Mouse (Mus musculus): ENCODE measurements around the gene Anpep. TPM values are rescaled to one million over a fixed set of nuclear protein-coding genes. Genes with fewer than 3 reads are reported as not detected.

Gene Anpep
- polyA plus RNA-seq, 1 experiment from 2014 or later, result 7.4 TPM

GRCm38 (mm10) chr7:79847456-79848451 lies 13.1 kb downstream of the Anpep start:
- H3K9ac ChIP-seq (ENCODE audit: low read length), result peak overlapping the region; percentile 66
- H3K4me1 ChIP-seq (replicated peaks; ENCODE audit: control insufficient read depth, insufficient read depth, low read length), result no peaks in the 10 kb centered on the region
- H3K9me3 ChIP-seq (ENCODE audit: control insufficient read depth, low read length), result no peaks in the 10 kb centered on the region
- H3K4me2 ChIP-seq (ENCODE audit: low read depth, low read length), result peak overlapping the region; percentile 74
- peak overlapping the region; percentile 51 for H3K4me3 ChIP-seq (ENCODE audit: low read length)
- no peak overlapping the region for H3K27ac ChIP-seq (ENCODE audit: low read length)
- no peaks in the 10 kb centered on the region for H3K36me3 ChIP-seq (ENCODE audit: control insufficient read depth, insufficient read depth, low read length)
- WGBS, result 6% methylated on average over 49 of the region's 53 CpGs
- peaks cover 10% of the 10 kb centered on the region for H3K27me3 ChIP-seq (ENCODE audit: control insufficient read depth, insufficient read depth, low read depth, low read length)
- peak; percentile 86 for ATAC-seq (ENCODE audit: low read depth)

GRCm38 (mm10) chr7:79846342-79846741 lies 14.5 kb downstream of the Anpep start:
- no peak for ATAC-seq (ENCODE audit: low read depth)
- Histone ChIP-seq H3K27me3 (ENCODE audit: control insufficient read depth, insufficient read depth, low read depth, low read length) (peaks cover 10% of the 10 kb centered on the region), H3K4me3 (ENCODE audit: low read length) (no peak overlapping the region), H3K27ac (ENCODE audit: low read length) (no peak overlapping the region), H3K36me3 (ENCODE audit: control insufficient read depth, insufficient read depth, low read length) (no peaks in the 10 kb centered on the region), H3K4me1 (replicated peaks; ENCODE audit: control insufficient read depth, insufficient read depth, low read length) (no peaks in the 10 kb centered on the region), H3K4me2 (ENCODE audit: low read depth, low read length) (no peak overlapping the region), H3K9me3 (ENCODE audit: control insufficient read depth, low read length) (no peaks in the 10 kb centered on the region), H3K9ac (ENCODE audit: low read length) (no peak overlapping the region)
- 85% methylated on average over 2 of the region's 2 CpGs for WGBS

- no peak for ATAC-seq (ENCODE audit: low read depth)
- Histone ChIP-seq H3K27me3 (ENCODE audit: control insufficient read depth, insufficient read depth, low read depth, low read length) (peaks cover 9% of the 10 kb centered on the region), H3K4me3 (ENCODE audit: low read length) (no peak overlapping the region), H3K9me3 (ENCODE audit: control insufficient read depth, low read length) (no peaks in the 10 kb centered on the region), H3K9ac (ENCODE audit: low read length) (no peak overlapping the region), H3K27ac (ENCODE audit: low read length) (no peak overlapping the region), H3K36me3 (ENCODE audit: control insufficient read depth, insufficient read depth, low read length) (no peaks in the 10 kb centered on the region), H3K4me2 (ENCODE audit: low read depth, low read length) (no peak overlapping the region), H3K4me1 (replicated peaks; ENCODE audit: control insufficient read depth, insufficient read depth, low read length) (no peaks in the 10 kb centered on the region)
- 64% methylated on average over 8 of the region's 8 CpGs for WGBS
Observed at GRCm38 (mm10) chr7:79844090-79844802, 16.6 kb downstream of the Anpep start.

GRCm38 (mm10) chr7:79842163-79842562 lies 18.7 kb downstream of the Anpep start:
- no peak overlapping the region for H3K27ac ChIP-seq (ENCODE audit: low read length)
- WGBS, result 47% methylated on average over 7 of the region's 7 CpGs
- H3K27me3 ChIP-seq (ENCODE audit: control insufficient read depth, insufficient read depth, low read depth, low read length), result peaks cover 1% of the 10 kb centered on the region; the same call in 1 of the 2 replicates
- no peak overlapping the region for H3K4me3 ChIP-seq (ENCODE audit: low read length)
- H3K9ac ChIP-seq (ENCODE audit: low read length), result no peak overlapping the region
- no peak overlapping the region for H3K4me2 ChIP-seq (ENCODE audit: low read depth, low read length)
- ATAC-seq (ENCODE audit: low read depth), result 0 out of 2 replicates have a peak, but pooled peaks have one; percentile 24
- H3K36me3 ChIP-seq (ENCODE audit: control insufficient read depth, insufficient read depth, low read length), result no peaks in the 10 kb centered on the region
- H3K4me1 ChIP-seq (replicated peaks; ENCODE audit: control insufficient read depth, insufficient read depth, low read length), result no peaks in the 10 kb centered on the region
- no peaks in the 10 kb centered on the region for H3K9me3 ChIP-seq (ENCODE audit: control insufficient read depth, low read length)

GRCm38 (mm10) chr7:79837247-79837646 lies 23.6 kb downstream of the Anpep start:
- Histone ChIP-seq H3K9ac (ENCODE audit: low read length) (no peak overlapping the region), H3K27ac (ENCODE audit: low read length) (no peak overlapping the region), H3K4me3 (ENCODE audit: low read length) (no peak overlapping the region), H3K27me3 (ENCODE audit: control insufficient read depth, insufficient read depth, low read depth, low read length) (no peaks in the 10 kb centered on the region), H3K36me3 (ENCODE audit: control insufficient read depth, insufficient read depth, low read length) (no peaks in the 10 kb centered on the region), H3K4me2 (ENCODE audit: low read depth, low read length) (no peak overlapping the region), H3K4me1 (replicated peaks; ENCODE audit: control insufficient read depth, insufficient read depth, low read length) (no peaks in the 10 kb centered on the region), H3K9me3 (ENCODE audit: control insufficient read depth, low read length) (no peaks in the 10 kb centered on the region)
- WGBS, result 35% methylated on average over 2 of the region's 2 CpGs
- ATAC-seq (ENCODE audit: low read depth), result no peak

GRCm38 (mm10) chr7:79835196-79835595 lies 25.7 kb downstream of the Anpep start:
- no peaks in the 10 kb centered on the region for H3K9me3 ChIP-seq (ENCODE audit: control insufficient read depth, low read length)
- 89% methylated on average over 6 of the region's 6 CpGs for WGBS
- no peak for ATAC-seq (ENCODE audit: low read depth)
- H3K4me2 ChIP-seq (ENCODE audit: low read depth, low read length), result no peak overlapping the region
- H3K27me3 ChIP-seq (ENCODE audit: control insufficient read depth, insufficient read depth, low read depth, low read length), result no peaks in the 10 kb centered on the region
- no peak overlapping the region for H3K4me3 ChIP-seq (ENCODE audit: low read length)
- no peaks in the 10 kb centered on the region for H3K36me3 ChIP-seq (ENCODE audit: control insufficient read depth, insufficient read depth, low read length)
- H3K4me1 ChIP-seq (replicated peaks; ENCODE audit: control insufficient read depth, insufficient read depth, low read length), result peaks cover 7% of the 10 kb centered on the region
- no peak overlapping the region for H3K27ac ChIP-seq (ENCODE audit: low read length)
- H3K9ac ChIP-seq (ENCODE audit: low read length), result no peak overlapping the region

- no peak overlapping the region for H3K4me3 ChIP-seq (ENCODE audit: low read length)
- no peaks in the 10 kb centered on the region for H3K9me3 ChIP-seq (ENCODE audit: control insufficient read depth, low read length)
- H3K4me1 ChIP-seq (replicated peaks; ENCODE audit: control insufficient read depth, insufficient read depth, low read length), result peaks cover 7% of the 10 kb centered on the region
- ATAC-seq (ENCODE audit: low read depth), result no peak
- no peaks in the 10 kb centered on the region for H3K36me3 ChIP-seq (ENCODE audit: control insufficient read depth, insufficient read depth, low read length)
- no peak overlapping the region for H3K4me2 ChIP-seq (ENCODE audit: low read depth, low read length)
- H3K9ac ChIP-seq (ENCODE audit: low read length), result no peak overlapping the region
- H3K27ac ChIP-seq (ENCODE audit: low read length), result no peak overlapping the region
- H3K27me3 ChIP-seq (ENCODE audit: control insufficient read depth, insufficient read depth, low read depth, low read length), result no peaks in the 10 kb centered on the region
Observed at GRCm38 (mm10) chr7:79832980-79833379, 27.9 kb downstream of the Anpep start.

GRCm38 (mm10) chr7:79831585-79831984 lies 29.3 kb downstream of the Anpep start:
- Histone ChIP-seq H3K36me3 (ENCODE audit: control insufficient read depth, insufficient read depth, low read length) (no peaks in the 10 kb centered on the region), H3K9me3 (ENCODE audit: control insufficient read depth, low read length) (no peaks in the 10 kb centered on the region), H3K27ac (ENCODE audit: low read length) (peak overlapping the region; percentile 65), H3K4me1 (replicated peaks; ENCODE audit: control insufficient read depth, insufficient read depth, low read length) (peaks cover 7% of the 10 kb centered on the region), H3K9ac (ENCODE audit: low read length) (no peak overlapping the region), H3K4me3 (ENCODE audit: low read length) (no peak overlapping the region), H3K4me2 (ENCODE audit: low read depth, low read length) (no peak overlapping the region), H3K27me3 (ENCODE audit: control insufficient read depth, insufficient read depth, low read depth, low read length) (no peaks in the 10 kb centered on the region)
- ATAC-seq (ENCODE audit: low read depth), result peak; percentile 28; the same call in 1 of the 2 replicates
- 24% methylated on average over 6 of the region's 6 CpGs for WGBS

GRCm38 (mm10) chr7:79831145-79831544 lies 29.7 kb downstream of the Anpep start:
- no peaks in the 10 kb centered on the region for H3K36me3 ChIP-seq (ENCODE audit: control insufficient read depth, insufficient read depth, low read length)
- no peaks in the 10 kb centered on the region for H3K9me3 ChIP-seq (ENCODE audit: control insufficient read depth, low read length)
- WGBS, result 51% methylated on average over 6 of the region's 6 CpGs

More at GRCm38 (mm10) chr7:79831145-79831544, 29.7 kb downstream of the Anpep start:
- H3K27me3 ChIP-seq (ENCODE audit: control insufficient read depth, insufficient read depth, low read depth, low read length), result no peaks in the 10 kb centered on the region
- H3K27ac ChIP-seq (ENCODE audit: low read length), result peak overlapping the region; percentile 55
- no peak overlapping the region for H3K4me2 ChIP-seq (ENCODE audit: low read depth, low read length)
- H3K4me3 ChIP-seq (ENCODE audit: low read length), result no peak overlapping the region
- ATAC-seq (ENCODE audit: low read depth), result peak; percentile 45; the same call in 1 of the 2 replicates
- H3K4me1 ChIP-seq (replicated peaks; ENCODE audit: control insufficient read depth, insufficient read depth, low read length), result peaks cover 7% of the 10 kb centered on the region
- no peak overlapping the region for H3K9ac ChIP-seq (ENCODE audit: low read length)
